Mouse (Mus musculus): ENCODE data around the gene Prdm5. TPM values are rescaled to one million over a fixed set of nuclear protein-coding genes. Genes with fewer than 3 reads are reported as not detected.
A peak's percentile ranks its signal among the peaks of the same experiment; 100 is the strongest.

Prdm5 gene
- total RNA-seq, 2 experiments from 2014 or later: 17.9 to 18.3 TPM

DNA sequence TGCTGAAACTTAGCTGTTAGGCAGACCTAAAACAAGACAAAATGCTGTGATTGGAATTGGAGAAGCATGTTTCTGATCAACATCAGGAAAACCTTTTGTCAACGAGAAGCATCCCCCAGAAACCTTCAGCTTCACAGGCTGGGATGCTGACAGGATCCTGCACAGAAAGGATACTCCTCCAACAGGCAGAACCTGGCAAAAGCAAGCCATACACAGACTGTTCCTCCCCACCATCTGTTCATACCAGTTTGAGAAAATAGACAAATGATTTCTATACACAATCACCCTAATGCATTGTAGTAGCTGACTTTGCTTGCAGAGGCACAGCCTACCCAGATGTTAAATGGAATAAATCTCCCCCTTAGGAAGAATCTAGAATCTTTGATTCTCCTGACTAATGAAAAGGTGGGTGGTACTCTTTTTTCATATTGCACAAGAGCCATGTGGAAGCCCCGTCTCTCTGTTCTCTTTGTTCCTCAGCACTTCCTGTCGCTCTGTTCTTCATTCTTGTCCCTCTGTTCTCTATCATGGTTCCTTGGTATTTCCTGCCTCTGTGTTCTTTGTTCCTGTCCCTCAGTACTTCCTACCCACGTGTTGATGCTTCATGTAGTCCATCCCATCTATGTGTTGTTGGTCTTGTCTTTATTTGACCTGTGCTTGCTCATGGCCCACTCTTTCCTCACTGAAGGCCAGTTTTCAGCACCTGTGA lies 39.4 kb downstream of the Prdm5 start:
- no peak; the same call in 1 of the 2 replicates for ATAC-seq (replicated peaks; ENCODE audit: poor library complexity, severe bottlenecking)

DNA sequence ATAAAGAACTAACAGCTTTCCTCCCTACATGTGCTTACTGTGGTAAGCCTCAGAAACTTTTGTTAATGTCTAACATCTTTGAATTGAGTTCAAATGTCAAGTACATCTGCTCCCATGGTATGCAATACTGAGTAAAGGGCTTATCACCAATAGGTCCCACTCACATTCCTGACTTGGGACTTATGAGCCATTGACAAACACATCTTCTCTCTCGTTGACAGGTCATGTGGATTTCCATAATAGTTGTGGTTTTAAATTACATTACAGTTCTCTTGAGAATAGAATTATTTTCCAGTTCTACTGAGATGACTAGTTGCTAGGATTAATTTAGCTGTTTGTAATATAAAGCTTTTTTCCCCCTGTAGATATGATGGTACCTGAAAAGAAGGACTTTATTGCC lies 49.9 kb downstream of the Prdm5 start:
- no peak for ATAC-seq (replicated peaks; ENCODE audit: poor library complexity, severe bottlenecking)

DNA sequence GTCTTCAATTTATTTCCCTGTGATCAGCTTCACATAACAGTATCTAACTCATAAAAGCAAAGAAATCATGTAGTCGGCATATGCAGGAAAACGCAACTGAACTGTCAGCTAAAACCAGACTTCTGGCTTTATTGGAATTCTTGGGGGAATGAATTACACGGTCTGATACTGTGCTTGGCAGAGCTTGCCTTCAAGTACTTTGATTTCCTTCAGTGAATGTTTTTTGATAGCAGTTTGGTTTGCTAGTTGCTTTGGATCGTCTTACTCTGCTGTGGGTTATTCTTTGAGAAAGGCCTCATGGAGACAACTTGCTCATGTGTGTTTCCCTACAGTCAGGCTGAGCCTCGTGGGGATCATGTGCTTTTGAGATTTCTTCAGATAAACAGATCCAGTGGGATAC lies 52.7 kb downstream of the Prdm5 start:
- ATAC-seq (replicated peaks; ENCODE audit: poor library complexity, severe bottlenecking): no peak

DNA sequence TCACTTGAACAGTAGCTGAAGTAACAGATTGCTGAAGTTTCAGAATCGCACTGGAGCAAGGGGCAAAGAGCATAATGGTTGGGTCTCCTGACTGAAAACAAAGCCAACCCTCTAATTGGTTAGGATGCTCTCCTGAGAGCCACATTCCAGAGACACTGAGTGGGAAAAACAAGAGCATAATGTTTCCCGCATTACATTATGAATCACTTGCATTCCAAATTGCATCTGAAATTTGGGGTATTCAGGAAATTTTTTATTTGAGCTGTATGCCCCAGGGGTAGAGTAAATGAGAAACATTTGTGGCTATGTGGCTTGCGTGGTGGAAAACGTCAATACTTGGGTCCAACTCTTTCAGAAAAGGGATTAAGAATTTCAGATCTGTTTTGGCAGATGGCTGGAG lies 55.2 kb downstream of the Prdm5 start:
- ATAC-seq (replicated peaks; ENCODE audit: poor library complexity, severe bottlenecking): no peak

DNA sequence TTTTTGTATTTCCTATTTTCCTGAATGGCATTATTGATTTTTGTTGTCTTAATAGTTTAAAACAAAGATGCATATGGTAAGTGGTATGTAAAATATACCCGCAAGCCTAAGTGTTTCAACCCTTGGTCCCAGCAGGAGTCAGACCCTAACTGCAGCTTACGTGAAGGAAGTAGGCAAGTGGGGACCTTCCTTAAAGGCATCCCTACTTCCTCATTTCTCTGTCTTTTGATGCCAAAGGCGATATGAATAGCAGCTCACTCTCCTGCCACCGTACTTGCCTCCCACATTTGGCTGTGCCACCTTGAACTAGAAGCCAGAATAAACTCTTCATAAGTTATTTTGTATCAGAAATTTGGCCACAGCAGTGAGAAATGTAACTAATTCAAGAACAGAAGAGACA lies 63.8 kb downstream of the Prdm5 start:
- ATAC-seq (replicated peaks; ENCODE audit: poor library complexity, severe bottlenecking): peak; percentile 82

DNA sequence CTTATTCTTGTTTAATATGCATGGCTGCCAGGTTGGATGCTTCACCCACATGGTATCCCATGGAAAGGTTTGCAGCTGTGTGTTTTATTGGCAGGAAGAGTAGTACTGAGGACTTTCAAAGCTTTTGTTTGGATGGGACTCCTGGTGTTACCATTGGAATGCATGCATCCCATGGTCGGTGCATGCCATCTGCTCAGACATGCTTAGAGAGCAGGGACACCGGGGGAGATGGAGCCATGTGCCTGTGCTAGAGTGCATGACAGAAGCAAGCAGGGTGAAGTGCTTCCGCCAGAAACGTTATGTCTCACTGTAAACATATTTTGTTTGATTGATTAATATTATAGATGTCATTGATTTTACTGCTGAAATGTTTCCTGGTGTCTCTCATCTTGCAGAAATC lies 70.3 kb downstream of the Prdm5 start:
- no peak for ATAC-seq (replicated peaks; ENCODE audit: poor library complexity, severe bottlenecking)

DNA sequence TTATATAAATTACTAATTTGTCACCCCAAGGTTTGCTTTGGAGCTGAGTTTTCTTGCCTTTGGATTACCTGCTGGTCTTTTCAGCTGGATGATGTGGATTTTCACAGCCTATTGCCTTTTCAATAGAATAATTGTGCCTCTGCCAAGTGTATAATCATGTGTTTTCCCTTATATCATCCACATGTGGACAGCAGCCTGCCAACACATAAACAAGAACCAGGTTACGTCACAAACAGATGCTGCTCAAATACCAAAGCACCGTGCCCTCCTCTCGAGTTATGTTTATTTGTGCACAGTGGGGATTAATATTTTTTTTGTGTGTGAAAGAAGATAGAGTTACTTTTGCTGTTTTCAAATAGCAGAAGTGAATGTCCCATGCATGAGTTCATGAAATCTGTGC lies 70.9 kb downstream of the Prdm5 start:
- no peak for ATAC-seq (replicated peaks; ENCODE audit: poor library complexity, severe bottlenecking)

DNA sequence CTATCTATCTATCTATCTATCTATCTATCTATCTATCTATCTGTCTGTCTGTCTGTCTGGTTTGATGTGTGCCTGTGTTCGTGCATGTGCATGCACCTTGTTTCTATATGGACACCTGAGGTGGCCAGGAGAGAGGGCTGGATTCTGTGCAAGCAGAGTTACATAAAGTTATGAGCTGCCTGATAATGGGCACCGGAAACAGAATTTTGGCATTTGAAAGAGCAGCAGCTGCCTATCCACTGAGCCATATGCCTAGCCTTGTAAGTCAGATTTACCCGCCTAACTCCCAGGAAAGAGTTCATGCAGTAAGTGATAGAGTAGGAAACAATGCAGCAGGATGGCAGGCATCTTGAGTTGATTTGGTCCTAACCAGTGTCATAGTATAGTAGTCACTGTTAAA lies 71.4 kb downstream of the Prdm5 start:
- ATAC-seq (replicated peaks; ENCODE audit: poor library complexity, severe bottlenecking): no peak

DNA sequence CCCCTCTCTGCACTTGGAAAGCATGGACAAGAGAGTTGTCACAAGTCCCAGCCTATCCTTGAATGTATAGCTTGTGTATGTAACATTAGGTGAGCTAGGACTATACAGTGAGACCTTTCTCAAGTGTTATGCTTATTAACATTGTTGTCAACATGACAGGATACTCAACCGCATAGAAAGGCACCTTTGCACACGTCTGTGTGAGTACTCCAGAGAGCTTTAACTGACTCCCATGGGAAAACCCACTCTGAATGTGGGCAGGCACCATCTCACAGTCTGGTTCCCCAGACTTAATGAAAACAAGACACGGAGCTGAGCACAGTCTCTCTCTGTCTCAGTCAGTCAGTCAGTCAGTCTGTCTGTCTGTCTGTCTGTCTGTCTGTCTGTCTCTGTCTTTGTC lies 75.2 kb downstream of the Prdm5 start:
- no peak for ATAC-seq (replicated peaks; ENCODE audit: poor library complexity, severe bottlenecking)

DNA sequence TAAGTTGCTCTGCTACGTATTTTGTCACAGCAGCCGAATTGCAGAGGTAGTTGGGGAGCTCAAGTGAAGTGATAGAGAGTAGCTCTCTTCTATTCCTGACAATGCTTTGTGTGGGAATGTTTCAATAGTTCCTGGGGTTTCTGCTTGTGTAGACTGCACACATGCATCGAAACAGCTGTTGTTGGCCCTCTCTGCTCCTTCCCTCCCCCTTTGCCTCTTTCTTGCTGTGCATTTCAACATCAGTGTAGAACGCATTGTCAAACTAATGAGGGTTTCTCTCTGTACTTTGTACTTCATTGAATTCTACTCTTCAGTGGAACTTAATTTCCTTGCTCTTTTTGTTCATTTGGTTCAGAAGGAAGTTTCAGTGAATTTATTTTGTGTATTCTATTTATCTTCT lies 75.8 kb downstream of the Prdm5 start:
- ATAC-seq (replicated peaks; ENCODE audit: poor library complexity, severe bottlenecking): no peak

DNA sequence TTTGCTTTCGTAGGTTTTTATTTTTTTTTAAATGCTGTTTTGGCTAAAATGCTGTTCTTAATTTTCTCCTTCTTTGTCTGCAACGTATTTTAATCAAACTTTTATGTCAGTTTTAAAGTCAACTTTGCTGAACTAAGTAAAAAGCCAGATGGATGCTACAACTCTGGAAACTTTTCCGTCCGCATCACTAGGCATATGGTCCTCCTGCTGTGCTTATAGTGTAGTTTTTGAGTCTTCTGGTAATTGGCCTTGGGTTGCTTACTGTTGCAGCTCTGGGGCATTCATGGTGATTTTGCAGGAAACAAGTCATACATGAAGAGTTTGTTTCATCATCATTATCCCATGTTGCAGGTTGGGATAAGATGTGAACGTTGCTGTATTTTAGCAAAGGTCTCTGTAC lies 81.8 kb downstream of the Prdm5 start:
- no peak for ATAC-seq (replicated peaks; ENCODE audit: poor library complexity, severe bottlenecking)

DNA sequence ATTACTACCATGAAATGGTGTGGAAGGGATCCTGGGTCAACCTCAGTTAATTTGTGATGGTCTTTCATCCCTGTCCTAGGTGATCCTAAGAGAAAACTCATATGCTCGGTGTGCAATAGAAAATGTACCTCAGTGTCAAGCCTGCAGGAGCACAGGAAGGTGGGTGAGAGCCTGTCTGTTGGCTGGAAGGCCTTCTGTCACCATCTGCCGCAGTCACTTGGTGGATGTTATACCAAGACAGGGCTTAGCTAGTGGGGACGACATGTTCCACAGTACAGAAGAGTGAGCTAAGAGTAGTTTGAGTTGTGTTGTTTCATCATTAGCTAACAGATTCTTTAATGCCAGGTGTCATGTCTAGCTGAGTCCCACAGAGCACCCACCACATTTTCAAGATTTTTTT lies 84.0 kb downstream of the Prdm5 start:
- no peak for ATAC-seq (replicated peaks; ENCODE audit: poor library complexity, severe bottlenecking)

DNA sequence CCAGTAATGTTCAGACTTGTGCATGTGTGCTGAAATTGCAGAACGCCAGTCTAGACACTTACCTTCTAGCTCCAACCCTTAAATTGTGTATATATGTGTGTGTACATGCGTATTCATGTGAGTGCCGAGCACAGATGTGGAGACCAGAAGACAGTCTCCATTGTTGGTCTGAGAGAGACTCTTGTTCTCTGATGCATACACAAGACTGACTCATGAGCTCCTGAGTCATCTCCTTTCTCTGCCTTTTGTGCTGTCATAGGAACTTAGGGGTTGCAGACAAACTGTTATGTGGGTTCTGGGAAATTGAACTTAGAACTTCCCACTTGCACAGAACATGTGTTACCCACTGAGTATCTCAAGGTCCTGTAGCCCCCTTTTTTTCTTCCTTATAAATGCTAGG lies 85.4 kb downstream of the Prdm5 start:
- ATAC-seq (replicated peaks; ENCODE audit: poor library complexity, severe bottlenecking): no peak

DNA sequence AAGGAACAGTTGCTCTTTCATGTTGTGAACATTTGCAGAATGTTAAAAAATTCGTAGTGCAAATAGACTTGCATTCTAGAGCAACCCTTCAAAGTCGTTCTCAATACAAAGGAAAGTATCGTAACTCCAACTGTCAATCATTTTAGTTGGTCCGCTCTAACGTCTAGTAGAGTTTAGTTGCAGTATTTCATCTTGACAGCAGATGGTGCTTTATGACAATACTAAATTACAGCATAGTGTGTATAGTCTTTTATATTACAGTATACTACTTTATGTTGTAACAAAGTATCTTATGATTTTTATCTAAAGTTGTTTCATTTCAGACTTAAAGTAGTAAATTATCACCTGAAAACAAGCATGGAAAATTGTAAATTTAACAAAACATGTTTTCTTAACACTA lies 86.1 kb downstream of the Prdm5 start:
- ATAC-seq (replicated peaks; ENCODE audit: poor library complexity, severe bottlenecking): no peak

DNA sequence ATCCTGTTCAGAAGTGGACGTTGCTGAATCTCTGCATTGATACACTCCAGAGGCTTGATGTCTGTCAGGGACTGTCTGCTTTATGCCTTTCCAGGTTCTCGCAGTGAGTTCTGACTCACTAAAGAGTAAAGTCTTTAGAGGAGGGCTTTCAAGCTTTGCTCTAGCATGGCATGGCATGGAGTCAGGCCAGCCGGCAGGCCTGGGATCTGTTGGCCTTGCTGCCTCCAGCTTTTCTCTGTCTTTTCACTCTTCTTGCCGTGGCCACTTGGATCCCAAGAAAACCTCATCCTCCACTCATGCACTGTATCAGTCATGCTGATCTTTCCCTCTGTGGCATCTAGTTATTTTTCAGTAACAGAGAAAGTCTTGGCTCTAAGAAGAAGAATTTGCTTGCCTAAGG lies 87.1 kb downstream of the Prdm5 start:
- ATAC-seq (replicated peaks; ENCODE audit: poor library complexity, severe bottlenecking): no peak

DNA sequence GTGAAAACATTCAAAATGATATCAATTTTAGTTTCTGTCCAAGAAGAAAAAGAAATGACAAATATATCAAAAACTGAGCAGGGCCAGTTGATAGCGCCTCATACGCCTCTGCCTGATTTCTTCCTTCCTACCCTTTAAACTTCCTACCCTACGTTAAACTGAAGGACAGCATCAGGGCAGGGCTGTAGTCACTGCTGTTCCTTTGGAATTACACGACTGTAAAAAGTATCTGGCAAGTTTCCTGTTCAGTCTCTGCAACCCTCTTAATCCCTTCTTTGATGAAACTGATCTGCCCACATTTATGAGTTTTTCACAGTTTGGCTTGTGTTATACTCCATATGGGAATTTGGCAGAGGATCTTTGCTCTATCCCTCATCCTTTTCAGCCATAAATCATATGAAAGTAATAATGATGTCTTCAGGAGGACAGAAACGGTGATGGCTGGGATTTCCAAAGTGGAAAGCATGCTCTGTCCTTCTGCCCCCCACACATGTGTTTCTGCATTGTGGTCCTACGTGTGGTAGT lies 93.0 kb downstream of the Prdm5 start:
- no peak for ATAC-seq (replicated peaks; ENCODE audit: poor library complexity, severe bottlenecking)

DNA sequence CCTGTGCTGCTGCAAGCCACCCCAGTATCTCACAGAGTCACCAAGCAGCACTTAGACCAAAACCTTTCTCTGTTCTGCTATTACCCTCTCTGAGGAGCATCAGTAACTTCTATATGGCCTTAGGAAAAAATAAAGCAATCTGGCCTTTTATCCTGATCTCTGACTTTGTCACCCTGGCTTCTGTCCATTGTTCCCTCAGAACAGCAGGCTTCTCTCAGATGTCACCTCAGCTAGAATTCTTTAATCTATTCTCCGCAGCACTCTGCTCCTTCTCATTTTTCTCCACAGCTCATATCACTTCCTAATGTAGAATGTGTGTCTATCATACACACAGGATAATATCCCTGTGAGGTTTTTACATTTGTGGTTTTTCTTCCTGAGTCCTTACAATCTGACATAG lies 99.5 kb downstream of the Prdm5 start:
- ATAC-seq (replicated peaks; ENCODE audit: poor library complexity, severe bottlenecking): no peak

DNA sequence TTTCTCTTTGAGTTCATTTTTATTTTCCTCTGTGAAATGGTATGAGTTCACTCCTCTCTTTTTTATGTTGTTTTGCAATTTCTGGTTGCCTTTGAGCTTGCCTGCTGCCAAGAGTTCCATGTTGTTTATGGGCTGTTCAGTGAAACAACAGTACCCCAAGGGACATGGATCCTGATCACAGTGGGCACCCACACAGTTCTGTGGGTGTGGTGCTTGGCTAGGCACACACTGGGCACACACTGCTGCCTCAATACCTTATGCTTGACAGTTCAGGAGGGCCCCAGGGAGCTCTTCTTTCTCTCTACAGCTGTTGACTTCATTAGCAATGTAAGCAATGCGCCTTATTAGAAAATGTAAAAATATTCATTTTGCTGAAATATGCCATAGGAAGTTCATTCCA lies 110.0 kb downstream of the Prdm5 start:
- ATAC-seq (replicated peaks; ENCODE audit: poor library complexity, severe bottlenecking): no peak

DNA sequence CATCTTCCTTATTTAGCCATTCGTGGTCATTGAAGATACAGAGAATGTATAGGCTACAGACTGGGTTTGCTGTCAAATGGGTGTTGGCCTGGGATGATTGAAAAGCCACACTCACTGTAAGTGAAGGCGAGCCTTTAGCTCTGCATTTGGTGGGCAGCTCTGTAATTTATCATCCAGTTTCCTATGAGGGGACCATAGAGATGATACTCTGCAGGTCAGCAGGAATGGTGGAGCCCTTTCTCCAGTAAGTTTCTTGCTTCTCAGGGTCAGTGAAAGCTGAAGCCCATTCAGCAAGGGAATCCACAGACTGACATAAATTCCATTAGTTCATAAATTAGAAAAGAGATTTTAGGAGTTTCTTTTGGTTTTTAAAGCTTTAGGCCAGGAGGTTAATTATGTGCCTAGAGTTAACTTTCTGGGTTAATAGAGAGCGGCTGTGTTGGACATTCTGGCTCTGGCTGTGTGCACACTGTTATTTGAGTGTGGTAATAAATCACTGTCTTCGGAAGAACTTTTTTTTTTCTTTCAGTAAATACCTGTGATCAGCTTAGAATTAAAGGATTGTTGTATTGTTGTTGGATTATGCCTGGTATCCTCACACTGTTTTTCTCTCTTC lies 113.4 kb downstream of the Prdm5 start:
- ATAC-seq (replicated peaks; ENCODE audit: poor library complexity, severe bottlenecking): no peak

DNA sequence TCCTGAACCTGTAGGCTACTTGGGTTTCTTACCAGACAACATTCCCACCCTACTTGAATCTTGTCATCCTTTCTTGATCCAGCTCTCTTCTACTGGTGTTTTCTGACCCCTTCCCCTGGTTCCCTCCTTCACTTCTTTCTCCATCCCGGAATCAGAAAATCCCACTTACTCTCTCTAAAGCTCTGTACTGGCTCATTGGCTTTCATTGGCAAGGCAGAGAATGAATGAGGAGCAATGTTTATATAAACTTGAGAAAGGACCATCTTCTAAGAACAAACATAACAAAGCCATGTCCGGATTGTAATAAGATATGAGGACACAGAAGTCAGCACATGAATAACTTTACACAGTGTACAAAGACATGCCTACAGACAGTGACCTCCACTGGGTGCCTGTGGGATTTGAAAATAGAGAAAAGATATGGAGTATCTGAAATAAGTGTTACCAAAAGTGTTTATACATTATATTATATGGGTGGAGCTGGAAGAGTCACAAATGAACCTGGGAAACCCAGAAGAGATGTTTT lies 127.9 kb downstream of the Prdm5 start:
- no peak for ATAC-seq (replicated peaks; ENCODE audit: poor library complexity, severe bottlenecking)

DNA sequence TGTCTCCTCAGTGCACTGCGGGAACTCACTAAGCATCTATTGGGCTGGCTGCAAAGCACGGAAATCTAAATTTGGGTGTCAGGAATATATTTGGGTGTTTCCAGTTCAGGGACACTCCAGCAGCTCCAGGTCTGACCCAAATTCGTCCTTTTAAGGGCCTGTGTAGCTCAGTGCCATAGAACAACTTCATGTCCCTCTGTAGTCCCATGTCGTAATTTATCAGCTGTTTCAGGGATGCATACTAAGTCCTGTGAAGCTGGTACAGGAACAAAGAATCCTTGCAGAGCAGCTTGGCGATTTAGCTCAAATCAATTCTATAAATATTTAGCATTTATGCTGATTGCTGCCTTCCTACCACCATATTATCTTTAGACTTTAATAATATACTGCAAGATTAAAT lies 136.6 kb downstream of the Prdm5 start:
- ATAC-seq (replicated peaks; ENCODE audit: poor library complexity, severe bottlenecking): no peak

DNA sequence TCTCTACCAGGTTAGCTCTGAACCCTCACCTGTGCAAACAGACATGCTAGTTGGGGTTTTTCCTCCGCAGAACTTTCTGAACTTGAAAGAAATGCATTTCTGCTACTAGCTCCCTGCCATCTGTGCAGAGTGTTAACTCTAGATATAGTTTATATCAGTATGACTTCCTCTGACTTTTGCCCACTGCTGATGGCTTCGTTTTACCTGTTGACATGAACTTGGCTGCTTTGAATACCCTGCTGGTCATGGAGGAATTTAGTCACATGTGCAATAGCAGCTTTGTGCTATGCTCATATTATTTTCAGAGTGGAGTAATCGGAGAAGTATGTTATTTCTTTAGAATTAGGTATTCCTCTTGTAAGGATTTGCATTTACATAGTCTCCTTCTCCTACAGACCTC lies 142.9 kb downstream of the Prdm5 start:
- no peak for ATAC-seq (replicated peaks; ENCODE audit: poor library complexity, severe bottlenecking)

Data from granulocyte monocyte progenitor cell, adult 5-6 weeks (primary cell).